Mouse (Mus musculus): ENCODE measurements around the gene Myh2.

- TF ChIP-seq GATA1 (IDR thresholded peaks at IDR 0.05; ENCODE audit: borderline replicate concordance, low read length) (no peak), FLI1 (IDR thresholded peaks at IDR 0.05; ENCODE audit: low read length) (no peak)
Measured at GRCm38 (mm10) chr11:67150237-67150636, 20.6 kb upstream of the Myh2 start.

Measured in megakaryocyte, embryonic 14.5 days (primary cell).